Mouse (Mus musculus) C2C12 (cell line): ENCODE measurements at regions not wholly inside any gene's neighbourhood (a gene's known extent, or its start where the extent isn't known, plus 50 kb on each side); places are given as distances from the start of the nearest gene placed in this dataset.

Experiments
- H3K27me3 ChIP-seq: one replicate; pipeline ENCODE4 v1.6.1; 2011; ENCODE audit not compliant: control insufficient read depth, insufficient read depth, insufficient read length
- H3K36me3 ChIP-seq: one replicate; pipeline ENCODE4 v1.6.1; 2011; ENCODE audit not compliant: control insufficient read depth, insufficient read depth
- H3K4me3 ChIP-seq: one replicate; pipeline ENCODE4 v1.5.1; 2011; ENCODE audit warnings: mild to moderate bottlenecking, control low read depth; ENCODE audit not compliant: poor library complexity, insufficient read depth, severe bottlenecking
- H3K79me2 ChIP-seq: one replicate; pipeline ENCODE4 v1.6.1; 2011; ENCODE audit not compliant: control insufficient read depth, insufficient read depth
- H3K79me3 ChIP-seq: one replicate; pipeline ENCODE4 v1.6.1; 2011; ENCODE audit warnings: low read depth, control low read depth
- H3ac ChIP-seq: one replicate; pipeline ENCODE3; 2011; ENCODE audit warnings: low read depth; ENCODE audit not compliant: control insufficient read depth, insufficient read length
- CEBPB ChIP-seq: IDR thresholded peaks from one replicate; pipeline ENCODE4 v1.6.1; 2011; ENCODE audit warnings: low read depth, mild to moderate bottlenecking, control low read depth, moderate library complexity
- CTCF ChIP-seq: IDR thresholded peaks from one replicate; pipeline ENCODE4 v1.5.1; 2011; ENCODE audit not compliant: control insufficient read depth, insufficient read depth, insufficient read length
- FOSL1 ChIP-seq: IDR thresholded peaks from one replicate; pipeline ENCODE4 v1.8.0; 2011; ENCODE audit warnings: mild to moderate bottlenecking, low read length; ENCODE audit not compliant: poor library complexity, insufficient read depth, severe bottlenecking
- MAX ChIP-seq: IDR thresholded peaks from one replicate; pipeline ENCODE4 v1.6.1; 2011; ENCODE audit warnings: mild to moderate bottlenecking, control low read depth
- MYOD1 ChIP-seq: IDR thresholded peaks from one replicate; pipeline ENCODE4 v1.6.1; 2011; ENCODE audit warnings: low read depth; ENCODE audit not compliant: control insufficient read depth, insufficient read length
- MYOG ChIP-seq: IDR thresholded peaks from one replicate; pipeline ENCODE4 v1.6.1; 2011; ENCODE audit not compliant: control insufficient read depth, insufficient read length; ENCODE audit errors: extremely low read depth
- USF1 ChIP-seq: IDR thresholded peaks from one replicate; pipeline ENCODE4 v1.6.1; 2011; ENCODE audit warnings: low read depth, mild to moderate bottlenecking, control low read depth, moderate library complexity

DNA sequence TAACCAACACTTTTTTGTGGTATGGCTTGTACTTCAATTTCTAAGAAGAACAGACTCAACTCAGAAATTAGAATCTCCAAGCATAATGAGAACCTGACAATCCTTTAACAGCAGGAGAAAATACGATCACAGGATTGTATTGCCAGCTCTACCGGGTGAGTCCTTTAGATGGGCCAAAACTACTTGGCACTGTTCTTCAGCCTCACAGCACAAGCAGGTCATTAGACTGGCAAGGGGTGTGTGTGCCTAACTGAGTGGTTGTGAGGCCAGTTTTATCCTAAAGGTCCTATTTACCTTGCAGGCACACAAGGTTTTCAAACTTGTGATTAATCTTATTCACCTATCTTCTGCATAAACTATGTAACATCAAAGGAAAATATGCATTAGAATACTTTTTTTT is 760.5 kb downstream of the Defb40 start:
- Histone ChIP-seq H3K79me3 (no peaks in the 10 kb centered on the region), H3K4me3 (no peak overlapping the region), H3K27me3 (no peaks in the 10 kb centered on the region), H3ac (no peak overlapping the region), H3K79me2 (no peaks in the 10 kb centered on the region), H3K36me3 (no peaks in the 10 kb centered on the region)
- TF ChIP-seq FOSL1 (no peak), CTCF (no peak), MYOG (no peak), MAX (no peak), CEBPB (no peak), MYOD1 (no peak)

DNA sequence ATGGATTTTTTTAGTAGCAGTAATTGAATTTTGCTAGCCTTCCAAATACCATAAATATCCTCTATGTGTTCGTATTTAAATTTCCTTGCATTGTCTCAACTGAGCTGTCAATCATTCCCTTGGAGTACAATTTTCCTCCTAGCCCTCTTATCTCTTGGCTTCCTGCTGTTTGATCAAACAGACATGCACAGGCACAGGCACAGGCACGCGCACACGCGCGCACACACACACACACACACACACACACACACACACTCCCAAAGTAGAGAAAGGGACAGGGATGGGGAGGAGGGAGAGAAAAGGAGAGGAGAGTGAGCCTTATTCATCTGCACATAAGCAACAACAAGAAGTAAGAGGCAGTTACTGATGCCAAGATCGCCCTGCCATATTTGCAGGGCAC is 760.9 kb downstream of the Defb40 start:
- Histone ChIP-seq H3K79me2 (no peaks in the 10 kb centered on the region), H3ac (no peak overlapping the region), H3K79me3 (no peaks in the 10 kb centered on the region), H3K4me3 (no peak overlapping the region), H3K36me3 (no peaks in the 10 kb centered on the region), H3K27me3 (no peaks in the 10 kb centered on the region)
- TF ChIP-seq FOSL1 (no peak), MYOD1 (no peak), MYOG (no peak), USF1 (no peak), MAX (no peak), CTCF (no peak), CEBPB (no peak)

DNA sequence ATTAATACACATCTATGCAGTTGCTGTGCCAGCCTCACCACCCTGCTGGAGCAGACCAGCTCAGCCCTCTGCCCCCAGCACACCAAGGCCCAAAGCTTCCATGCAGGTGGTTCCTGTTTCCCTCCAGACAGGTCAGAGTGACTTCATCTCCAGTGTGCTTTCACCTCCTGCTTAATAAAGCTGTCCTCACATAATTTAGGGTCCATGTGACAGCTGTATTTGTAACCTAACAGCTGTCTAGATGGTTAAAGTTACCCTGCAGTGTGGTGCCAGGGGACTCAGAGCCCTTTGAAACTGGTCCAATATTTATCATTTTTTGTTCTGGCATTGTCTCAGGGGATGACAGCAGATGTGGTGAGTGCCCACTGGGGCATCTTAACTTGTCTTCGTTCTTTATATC is 761.5 kb downstream of the Defb40 start:
- Histone ChIP-seq H3K27me3 (no peaks in the 10 kb centered on the region), H3K36me3 (no peaks in the 10 kb centered on the region), H3K79me2 (no peaks in the 10 kb centered on the region), H3ac (no peak overlapping the region), H3K4me3 (no peak overlapping the region), H3K79me3 (no peaks in the 10 kb centered on the region)
- TF ChIP-seq FOSL1 (no peak), USF1 (no peak), MAX (no peak), CTCF (no peak), MYOD1 (no peak), CEBPB (no peak), MYOG (no peak)

DNA sequence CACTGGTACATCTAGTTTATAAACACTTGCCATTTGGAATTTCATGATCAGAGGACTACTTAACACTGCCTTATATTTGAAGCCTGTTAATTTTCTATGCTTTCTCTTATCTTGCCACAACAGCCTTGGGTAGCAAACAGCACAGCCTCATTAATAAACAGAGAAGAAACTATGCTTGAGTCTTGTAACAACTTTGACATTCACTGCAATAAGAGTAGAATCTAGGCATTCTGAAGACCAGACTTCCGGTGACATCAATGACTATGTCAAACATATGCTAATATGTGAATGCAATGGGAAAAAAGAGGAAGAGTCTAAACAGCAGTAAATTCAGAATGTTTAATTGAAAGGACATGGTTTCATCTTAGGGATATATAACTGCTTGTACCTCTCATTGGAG is 768.0 kb downstream of the Defb40 start:
- Histone ChIP-seq H3ac (no peak overlapping the region), H3K79me3 (no peaks in the 10 kb centered on the region), H3K36me3 (no peaks in the 10 kb centered on the region), H3K27me3 (no peaks in the 10 kb centered on the region), H3K79me2 (no peaks in the 10 kb centered on the region), H3K4me3 (no peak overlapping the region)
- TF ChIP-seq CEBPB = no peak
- no peak for TF ChIP-seq USF1
- no peak for TF ChIP-seq CTCF
- TF ChIP-seq MAX = no peak
- TF ChIP-seq FOSL1 = no peak
- no peak for TF ChIP-seq MYOD1
- TF ChIP-seq MYOG = no peak

DNA sequence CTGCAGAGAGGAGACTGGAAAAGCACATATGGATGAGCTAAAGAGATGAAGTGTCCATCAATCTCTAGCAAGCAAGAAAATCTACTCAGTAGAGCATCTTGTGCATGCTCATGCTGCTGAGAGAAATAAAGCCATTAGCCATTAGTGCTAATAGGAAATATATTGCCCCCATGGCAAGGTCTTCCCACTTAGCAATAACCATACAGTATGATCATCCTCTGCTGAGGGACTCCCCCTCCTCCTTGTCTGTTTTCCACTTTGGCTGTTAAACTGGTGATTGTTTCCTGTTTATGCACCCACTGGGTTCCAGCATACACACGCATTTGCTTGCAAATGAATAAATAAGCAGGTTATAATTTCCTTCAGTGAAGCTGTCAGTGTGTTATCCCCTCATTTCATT is 769.4 kb downstream of the Defb40 start:
- Histone ChIP-seq H3K27me3 (no peaks in the 10 kb centered on the region), H3K36me3 (no peaks in the 10 kb centered on the region), H3ac (no peak overlapping the region), H3K79me3 (no peaks in the 10 kb centered on the region), H3K4me3 (no peak overlapping the region), H3K79me2 (no peaks in the 10 kb centered on the region)
- TF ChIP-seq MYOG = no peak
- no peak for TF ChIP-seq MAX
- no peak for TF ChIP-seq USF1
- TF ChIP-seq MYOD1 = no peak
- TF ChIP-seq CEBPB = no peak
- TF ChIP-seq FOSL1 = no peak
- TF ChIP-seq CTCF = no peak

DNA sequence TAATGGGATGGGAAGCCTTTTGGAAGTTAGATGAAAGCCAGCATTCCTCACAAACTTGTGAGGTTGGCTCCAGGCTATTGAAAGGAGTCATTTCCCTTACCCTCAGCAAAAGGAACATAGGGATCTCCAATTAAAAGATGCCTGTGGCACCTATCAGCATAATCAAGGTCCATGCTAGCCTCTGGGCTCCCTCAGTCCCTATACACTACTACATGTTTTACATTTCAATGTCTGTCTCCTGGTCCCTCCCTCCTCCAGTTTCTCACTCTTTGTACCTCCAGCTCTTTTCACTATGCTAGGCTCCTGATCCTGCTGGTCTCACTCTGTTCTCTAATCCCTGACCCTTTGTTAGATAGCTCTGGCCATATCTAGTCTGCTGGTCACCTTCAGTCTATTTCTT is 790.6 kb downstream of the Defb40 start:
- no peak overlapping the region for H3K4me3 ChIP-seq
- no peak overlapping the region for H3ac ChIP-seq
- no peaks in the 10 kb centered on the region for H3K36me3 ChIP-seq
- TF ChIP-seq CEBPB (no peak), FOSL1 (no peak), MYOD1 (no peak), MYOG (no peak), MAX (no peak), USF1 (no peak), CTCF (no peak)
- no peaks in the 10 kb centered on the region for H3K79me3 ChIP-seq
- H3K79me2 ChIP-seq = no peaks in the 10 kb centered on the region
- no peaks in the 10 kb centered on the region for H3K27me3 ChIP-seq
